Mouse (Mus musculus): ENCODE data around the gene Acsl4. TPM values are rescaled to one million over a fixed set of nuclear protein-coding genes. Genes with fewer than 3 reads are reported as not detected.

The Acsl4 gene
- polyA plus RNA-seq, 1 experiment from 2014 or later: 15.8 TPM

GRCm38 (mm10) chrX:142315270-142315669, 75.1 kb downstream of the Acsl4 start:
- ATAC-seq: no peak
- WGBS: 85% methylated on average over 8 of the region's 8 CpGs

GRCm38 (mm10) chrX:142314307-142315024, 75.9 kb downstream of the Acsl4 start:
- H3K36me3 ChIP-seq (ENCODE audit: control insufficient read depth, insufficient read depth): no peaks in the 10 kb centered on the region
- no peak overlapping the region for H3K4me3 ChIP-seq (replicated peaks; ENCODE audit: low read length)

More at GRCm38 (mm10) chrX:142315270-142315669, 75.1 kb downstream of the Acsl4 start:
- H3K9me3 ChIP-seq (ENCODE audit: control insufficient read depth, low read length): no peaks in the 10 kb centered on the region
- no peak overlapping the region for H3K27ac ChIP-seq (ENCODE audit: low read length)
- no peak overlapping the region for H3K9ac ChIP-seq (replicated peaks; ENCODE audit: low read depth, low read length)
- H3K4me3 ChIP-seq (replicated peaks; ENCODE audit: low read length): no peak overlapping the region
- H3K4me1 ChIP-seq (replicated peaks; ENCODE audit: control insufficient read depth, insufficient read depth, low read length): 0 out of 2 replicates have a peak, but pooled peaks cover 3% of the 10 kb centered on the region
- H3K36me3 ChIP-seq (ENCODE audit: control insufficient read depth, insufficient read depth): no peaks in the 10 kb centered on the region
- no peaks in the 10 kb centered on the region for H3K27me3 ChIP-seq (replicated peaks; ENCODE audit: control insufficient read depth, insufficient read depth, low read length)
- H3K4me2 ChIP-seq (ENCODE audit: low read length): no peak overlapping the region

GRCm38 (mm10) chrX:142310431-142310830, 79.9 kb downstream of the Acsl4 start:
- no peaks in the 10 kb centered on the region for H3K9me3 ChIP-seq (ENCODE audit: control insufficient read depth, low read length)
- peaks cover 7% of the 10 kb centered on the region; the same call in 1 of the 2 replicates for H3K4me1 ChIP-seq (replicated peaks; ENCODE audit: control insufficient read depth, insufficient read depth, low read length)
- no peaks in the 10 kb centered on the region for H3K27me3 ChIP-seq (replicated peaks; ENCODE audit: control insufficient read depth, insufficient read depth, low read length)
- no peak overlapping the region for H3K27ac ChIP-seq (ENCODE audit: low read length)
- H3K4me2 ChIP-seq (ENCODE audit: low read length): no peak overlapping the region
- ATAC-seq: peak; percentile 33; the same call in 1 of the 2 replicates
- H3K9ac ChIP-seq (replicated peaks; ENCODE audit: low read depth, low read length): no peak overlapping the region
- H3K36me3 ChIP-seq (ENCODE audit: control insufficient read depth, insufficient read depth): no peaks in the 10 kb centered on the region
- no peak overlapping the region for H3K4me3 ChIP-seq (replicated peaks; ENCODE audit: low read length)
- 31% methylated on average over 5 of the region's 5 CpGs for WGBS

More at GRCm38 (mm10) chrX:142314307-142315024, 75.9 kb downstream of the Acsl4 start:
- H3K9ac ChIP-seq (replicated peaks; ENCODE audit: low read depth, low read length): no peak overlapping the region
- H3K4me2 ChIP-seq (ENCODE audit: low read length): 0 out of 2 replicates have a peak overlapping the region, but pooled peaks have one; percentile 17
- 0 out of 2 replicates have a peak, but pooled peaks cover 3% of the 10 kb centered on the region for H3K4me1 ChIP-seq (replicated peaks; ENCODE audit: control insufficient read depth, insufficient read depth, low read length)
- H3K9me3 ChIP-seq (ENCODE audit: control insufficient read depth, low read length): no peaks in the 10 kb centered on the region
- 50% methylated on average over 11 of the region's 11 CpGs for WGBS
- H3K27ac ChIP-seq (ENCODE audit: low read length): no peak overlapping the region
- ATAC-seq: peak; percentile 66
- H3K27me3 ChIP-seq (replicated peaks; ENCODE audit: control insufficient read depth, insufficient read depth, low read length): no peaks in the 10 kb centered on the region

GRCm38 (mm10) chrX:142305869-142306581, 84.3 kb downstream of the Acsl4 start, which contains the start of gene Kcne1l:
TSS of gene Kcne1l (minus strand) at chrX:142306294.
- Histone ChIP-seq H3K9me3 (ENCODE audit: control insufficient read depth, low read length) (no peaks in the 10 kb centered on the region), H3K4me2 (ENCODE audit: low read length) (peak within 1 kb of the TSS; percentile 50), H3K4me1 (replicated peaks; ENCODE audit: control insufficient read depth, insufficient read depth, low read length) (peaks cover 8% of the 10 kb centered on the region; the same call in 1 of the 2 replicates), H3K36me3 (ENCODE audit: control insufficient read depth, insufficient read depth) (no peaks in the 10 kb centered on the region), H3K4me3 (replicated peaks; ENCODE audit: low read length) (peak within 1 kb of the TSS; percentile 1), H3K9ac (replicated peaks; ENCODE audit: low read depth, low read length) (peak within 1 kb of the TSS; percentile 48), H3K27me3 (replicated peaks; ENCODE audit: control insufficient read depth, insufficient read depth, low read length) (no peaks in the 10 kb centered on the region; the same call in 1 of the 2 replicates), H3K27ac (ENCODE audit: low read length) (peak within 1 kb of the TSS; percentile 66)
- peak; percentile 77 for ATAC-seq
- WGBS: 21% methylated on average over 20 of the region's 33 CpGs

- no peaks in the 10 kb centered on the region for H3K36me3 ChIP-seq (ENCODE audit: control insufficient read depth, insufficient read depth)
- WGBS: 31% methylated on average over 35 of the region's 35 CpGs
- ATAC-seq: peak; percentile 90
These were observed 85.1 kb downstream of the Acsl4 start for GRCm38 (mm10) chrX:142305010-142305868.

GRCm38 (mm10) chrX:142304592-142304991, 85.7 kb downstream of the Acsl4 start:
- no peak overlapping the region for H3K4me3 ChIP-seq (replicated peaks; ENCODE audit: low read length)
- H3K4me2 ChIP-seq (ENCODE audit: low read length): no peak overlapping the region
- no peaks in the 10 kb centered on the region for H3K9me3 ChIP-seq (ENCODE audit: control insufficient read depth, low read length)
- no peak overlapping the region; the same call in 1 of the 2 replicates for H3K27ac ChIP-seq (ENCODE audit: low read length)
- no peak overlapping the region for H3K9ac ChIP-seq (replicated peaks; ENCODE audit: low read depth, low read length)
- H3K27me3 ChIP-seq (replicated peaks; ENCODE audit: control insufficient read depth, insufficient read depth, low read length): no peaks in the 10 kb centered on the region; the same call in 1 of the 2 replicates
- peaks cover 6% of the 10 kb centered on the region; the same call in 1 of the 2 replicates for H3K4me1 ChIP-seq (replicated peaks; ENCODE audit: control insufficient read depth, insufficient read depth, low read length)
- no peaks in the 10 kb centered on the region for H3K36me3 ChIP-seq (ENCODE audit: control insufficient read depth, insufficient read depth)
- ATAC-seq: no peak

More at GRCm38 (mm10) chrX:142305010-142305868, 85.1 kb downstream of the Acsl4 start:
- H3K9me3 ChIP-seq (ENCODE audit: control insufficient read depth, low read length): no peaks in the 10 kb centered on the region
- peak overlapping the region; percentile 48 for H3K9ac ChIP-seq (replicated peaks; ENCODE audit: low read depth, low read length)
- H3K27me3 ChIP-seq (replicated peaks; ENCODE audit: control insufficient read depth, insufficient read depth, low read length): no peaks in the 10 kb centered on the region; the same call in 1 of the 2 replicates
- peaks cover 6% of the 10 kb centered on the region; the same call in 1 of the 2 replicates for H3K4me1 ChIP-seq (replicated peaks; ENCODE audit: control insufficient read depth, insufficient read depth, low read length)
- peak overlapping the region; percentile 50 for H3K4me2 ChIP-seq (ENCODE audit: low read length)
- H3K4me3 ChIP-seq (replicated peaks; ENCODE audit: low read length): peak overlapping the region; percentile 1
- H3K27ac ChIP-seq (ENCODE audit: low read length): peak overlapping the region; percentile 66

GRCm38 (mm10) chrX:142303456-142303855, 86.9 kb downstream of the Acsl4 start:
- Histone ChIP-seq H3K9me3 (ENCODE audit: control insufficient read depth, low read length) (no peaks in the 10 kb centered on the region), H3K27me3 (replicated peaks; ENCODE audit: control insufficient read depth, insufficient read depth, low read length) (no peaks in the 10 kb centered on the region; the same call in 1 of the 2 replicates), H3K9ac (replicated peaks; ENCODE audit: low read depth, low read length) (no peak overlapping the region), H3K36me3 (ENCODE audit: control insufficient read depth, insufficient read depth) (no peaks in the 10 kb centered on the region), H3K4me3 (replicated peaks; ENCODE audit: low read length) (no peak overlapping the region), H3K27ac (ENCODE audit: low read length) (no peak overlapping the region), H3K4me1 (replicated peaks; ENCODE audit: control insufficient read depth, insufficient read depth, low read length) (peaks cover 6% of the 10 kb centered on the region; the same call in 1 of the 2 replicates), H3K4me2 (ENCODE audit: low read length) (no peak overlapping the region)
- WGBS: 38% methylated on average over 2 of the region's 2 CpGs
- no peak for ATAC-seq

GRCm38 (mm10) chrX:142285905-142286304, 104.4 kb downstream of the Acsl4 start:
- Histone ChIP-seq H3K27ac (ENCODE audit: low read length) (no peak overlapping the region), H3K27me3 (replicated peaks; ENCODE audit: control insufficient read depth, insufficient read depth, low read length) (no peaks in the 10 kb centered on the region), H3K9ac (replicated peaks; ENCODE audit: low read depth, low read length) (no peak overlapping the region), H3K4me2 (ENCODE audit: low read length) (no peak overlapping the region), H3K9me3 (ENCODE audit: control insufficient read depth, low read length) (no peaks in the 10 kb centered on the region), H3K4me3 (replicated peaks; ENCODE audit: low read length) (no peak overlapping the region), H3K36me3 (ENCODE audit: control insufficient read depth, insufficient read depth) (no peaks in the 10 kb centered on the region), H3K4me1 (replicated peaks; ENCODE audit: control insufficient read depth, insufficient read depth, low read length) (no peaks in the 10 kb centered on the region)
- 67% methylated on average over 5 of the region's 5 CpGs for WGBS
- ATAC-seq: no peak
